Mouse (Mus musculus): ENCODE data around the gene Bmp4. TPM values are rescaled to one million over a fixed set of nuclear protein-coding genes. Genes with fewer than 3 reads are reported as not detected.

The Bmp4 gene
- total and polyA plus RNA-seq, 3 experiments, result not detected

DNA sequence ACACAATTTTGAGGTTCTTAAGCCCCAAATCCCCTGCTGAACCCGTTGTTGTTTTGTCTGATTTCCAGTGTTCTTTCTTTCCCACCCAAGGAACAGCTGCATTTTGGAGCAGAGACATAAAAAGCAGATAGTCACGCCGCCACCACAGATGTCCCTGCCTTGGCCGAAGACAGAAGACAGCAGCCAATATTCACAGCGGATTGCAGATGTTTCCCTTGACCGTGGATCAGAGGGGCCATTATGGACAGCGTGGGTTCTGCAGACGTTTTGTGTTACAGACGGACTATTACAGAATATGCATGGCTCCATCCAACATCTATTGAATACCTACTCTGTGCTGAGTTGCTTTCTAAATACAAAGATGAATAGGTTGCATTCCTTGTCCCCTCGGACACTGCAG, 18.5 kb upstream of the Bmp4 start:
- H3K9me3 ChIP-seq (replicated peaks; ENCODE audit: insufficient read depth, low read length), result no peaks in the 10 kb centered on the region
- H3K27me3 ChIP-seq (ENCODE audit: control insufficient read depth in 1 of 2, insufficient read depth in 2 of 2, low read length in 2 of 2), result no peaks in the 10 kb centered on the region
- no peaks in the 10 kb centered on the region; the same call in 1 of the 2 replicates for H3K79me2 ChIP-seq (ENCODE audit: control insufficient read depth, insufficient read depth, low read length, poor library complexity)
- DNase-seq (ENCODE audit: low read depth, low spot score), result no peak
- no peaks in the 10 kb centered on the region for H3K4me1 ChIP-seq (ENCODE audit: control insufficient read depth in 1 of 2, insufficient read depth in 2 of 2, low read length in 2 of 2)
- H3K27ac ChIP-seq (ENCODE audit: control insufficient read depth, low read depth, low read length), result no peak overlapping the region
- no peak overlapping the region for H3K9ac ChIP-seq (ENCODE audit: control insufficient read depth, low read depth, low read length, poor library complexity, severe bottlenecking)
- H3K4me3 ChIP-seq (ENCODE audit: control insufficient read depth in 1 of 2, insufficient read depth in 1 of 2, low read depth in 2 of 2, low read length in 2 of 2), result no peak overlapping the region
- H3K36me3 ChIP-seq (ENCODE audit: control insufficient read depth in 1 of 2, insufficient read depth in 2 of 2, low read length in 2 of 2), result no peaks in the 10 kb centered on the region
- TF ChIP-seq CTCF (IDR thresholded peaks at IDR 0.05 in 2 of 3, conservative IDR thresholded peaks at IDR 0.05 in 1 of 3; ENCODE audit: control insufficient read depth in 1 of 3, insufficient read depth in 1 of 3, low read depth in 2 of 3, low read length in 3 of 3, poor library complexity in 1 of 3, severe bottlenecking in 1 of 3) (no peak), NRF1 (IDR thresholded peaks at IDR 0.05; ENCODE audit: insufficient read depth, low read depth, low read length, poor library complexity, severe bottlenecking) (no peak), NELFE (IDR thresholded peaks at IDR 0.05; ENCODE audit: low read depth, low read length) (no peak), POLR2AphosphoS2 (IDR thresholded peaks at IDR 0.05; ENCODE audit: low read length) (no peak), MAFK (IDR thresholded peaks at IDR 0.05; ENCODE audit: borderline replicate concordance, low read depth, low read length) (no peak), USF1 (IDR thresholded peaks at IDR 0.05; ENCODE audit: low read depth, low read length) (no peak), SMC3 (IDR thresholded peaks at IDR 0.05; ENCODE audit: low read depth, low read length) (no peak), POLR2AphosphoS5 (IDR thresholded peaks at IDR 0.05; ENCODE audit: borderline replicate concordance, low read depth, low read length) (no peak), GATA1 (IDR thresholded peaks at IDR 0.05; ENCODE audit: low read depth, low read length) (no peak), BHLHE40 (IDR thresholded peaks at IDR 0.05; ENCODE audit: borderline replicate concordance, low read depth, low read length) (no peak), MAX (IDR thresholded peaks at IDR 0.05; ENCODE audit: low read length) (no peak), TAL1 (IDR thresholded peaks at IDR 0.05; ENCODE audit: low read length) (no peak), ETS1 (IDR thresholded peaks at IDR 0.05; ENCODE audit: low read depth, low read length) (no peak), UBTF (IDR thresholded peaks at IDR 0.05; ENCODE audit: borderline replicate concordance, insufficient read depth, low read depth, low read length) (no peak), MYC (IDR thresholded peaks at IDR 0.05; ENCODE audit: low read depth, low read length) (no peak)

DNA sequence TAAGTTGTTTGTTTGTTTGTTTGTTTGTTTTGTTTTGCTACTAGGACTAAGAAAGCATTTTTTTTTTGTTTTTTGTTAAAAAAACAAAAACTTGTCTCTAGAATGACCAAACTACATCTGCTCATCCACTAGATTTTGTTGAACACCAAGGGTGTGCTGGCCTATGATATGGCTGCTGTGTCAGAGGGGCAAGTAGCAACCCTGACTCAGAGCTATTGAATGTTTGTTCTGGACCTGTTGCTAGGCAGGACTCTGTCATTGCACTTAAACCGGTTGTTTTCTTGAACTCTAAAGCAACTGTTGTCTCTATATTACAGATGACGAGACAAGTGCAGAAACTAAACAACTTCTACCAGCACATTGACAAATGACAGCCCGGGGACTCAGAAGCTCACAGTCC, 17.9 kb upstream of the Bmp4 start:
- no peaks in the 10 kb centered on the region for H3K36me3 ChIP-seq (ENCODE audit: control insufficient read depth in 1 of 2, insufficient read depth in 2 of 2, low read length in 2 of 2)
- no peak for DNase-seq (ENCODE audit: low read depth, low spot score)
- H3K9ac ChIP-seq (ENCODE audit: control insufficient read depth, low read depth, low read length, poor library complexity, severe bottlenecking), result no peak overlapping the region
- no peak for TF ChIP-seq POLR2AphosphoS2 (IDR thresholded peaks at IDR 0.05; ENCODE audit: low read length)
- H3K9me3 ChIP-seq (replicated peaks; ENCODE audit: insufficient read depth, low read length), result no peaks in the 10 kb centered on the region
- H3K27ac ChIP-seq (ENCODE audit: control insufficient read depth, low read depth, low read length), result no peak overlapping the region
- no peaks in the 10 kb centered on the region for H3K4me1 ChIP-seq (ENCODE audit: control insufficient read depth in 1 of 2, insufficient read depth in 2 of 2, low read length in 2 of 2)
- no peaks in the 10 kb centered on the region for H3K27me3 ChIP-seq (ENCODE audit: control insufficient read depth in 1 of 2, insufficient read depth in 2 of 2, low read length in 2 of 2)
- H3K4me3 ChIP-seq (ENCODE audit: control insufficient read depth in 1 of 2, insufficient read depth in 1 of 2, low read depth in 2 of 2, low read length in 2 of 2), result no peak overlapping the region
- no peaks in the 10 kb centered on the region; the same call in 1 of the 2 replicates for H3K79me2 ChIP-seq (ENCODE audit: control insufficient read depth, insufficient read depth, low read length, poor library complexity)

DNA sequence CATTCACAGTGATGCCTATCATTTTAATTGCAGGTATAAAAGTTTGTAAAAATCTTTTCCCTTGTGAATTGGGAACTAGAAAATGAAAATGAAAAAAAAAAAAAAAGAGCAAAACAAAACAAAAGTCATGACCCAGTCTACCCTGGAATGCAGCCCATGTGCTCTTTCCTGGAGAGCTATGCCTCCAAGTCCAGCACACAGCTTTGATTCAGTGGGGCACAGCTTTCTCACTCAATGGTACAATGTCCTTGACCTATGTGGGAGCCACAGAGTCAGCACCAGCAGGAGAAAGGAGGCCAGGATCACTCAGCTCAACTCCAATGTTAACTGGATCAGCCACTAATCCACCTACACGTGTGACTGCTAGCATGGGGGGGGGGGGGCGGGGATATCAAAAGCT, 9.5 kb upstream of the Bmp4 start:
- DNase-seq (ENCODE audit: low read depth, low spot score), result no peak
- Histone ChIP-seq H3K9me3 (replicated peaks; ENCODE audit: insufficient read depth, low read length) (no peaks in the 10 kb centered on the region), H3K27ac (ENCODE audit: control insufficient read depth, low read depth, low read length) (no peak overlapping the region), H3K27me3 (ENCODE audit: control insufficient read depth in 1 of 2, insufficient read depth in 2 of 2, low read length in 2 of 2) (no peaks in the 10 kb centered on the region), H3K4me1 (ENCODE audit: control insufficient read depth in 1 of 2, insufficient read depth in 2 of 2, low read length in 2 of 2) (no peaks in the 10 kb centered on the region), H3K79me2 (ENCODE audit: control insufficient read depth, insufficient read depth, low read length, poor library complexity) (no peaks in the 10 kb centered on the region), H3K36me3 (ENCODE audit: control insufficient read depth in 1 of 2, insufficient read depth in 2 of 2, low read length in 2 of 2) (no peaks in the 10 kb centered on the region), H3K4me3 (ENCODE audit: control insufficient read depth in 1 of 2, insufficient read depth in 1 of 2, low read depth in 2 of 2, low read length in 2 of 2) (no peak overlapping the region), H3K9ac (ENCODE audit: control insufficient read depth, low read depth, low read length, poor library complexity, severe bottlenecking) (no peak overlapping the region)
- no peak for TF ChIP-seq MYB (IDR thresholded peaks at IDR 0.05; ENCODE audit: low read depth, low read length)
- no peak for TF ChIP-seq SMC3 (IDR thresholded peaks at IDR 0.05; ENCODE audit: low read depth, low read length)
- TF ChIP-seq SIN3A (IDR thresholded peaks at IDR 0.05; ENCODE audit: low read length), result no peak
- no peak for TF ChIP-seq ZC3H11A (IDR thresholded peaks at IDR 0.05; ENCODE audit: low read depth, low read length)
- no peak for TF ChIP-seq ZMIZ1 (IDR thresholded peaks at IDR 0.05; ENCODE audit: low read depth, low read length)
- TF ChIP-seq POLR2A (IDR thresholded peaks at IDR 0.05; ENCODE audit: control insufficient read depth in 1 of 2, insufficient read depth in 1 of 2, low read depth in 1 of 2, low read length in 2 of 2, poor library complexity in 1 of 2), result no peak
- no peak for TF ChIP-seq TBP (IDR thresholded peaks at IDR 0.05; ENCODE audit: low read depth, low read length)
- TF ChIP-seq MEF2A (IDR thresholded peaks at IDR 0.05; ENCODE audit: extremely low read depth, insufficient replicate concordance, low read depth, low read length, poor library complexity, severe bottlenecking), result no peak
